Mouse (Mus musculus): ENCODE measurements around the gene Parn. TPM values are rescaled to one million over a fixed set of nuclear protein-coding genes. Genes with fewer than 3 reads are reported as not detected.

The Parn gene
- polyA plus RNA-seq (2017; shearing (Covaris generic)), result 10 to 100 TPM; 50.8 to 53.7 TPM

DNA sequence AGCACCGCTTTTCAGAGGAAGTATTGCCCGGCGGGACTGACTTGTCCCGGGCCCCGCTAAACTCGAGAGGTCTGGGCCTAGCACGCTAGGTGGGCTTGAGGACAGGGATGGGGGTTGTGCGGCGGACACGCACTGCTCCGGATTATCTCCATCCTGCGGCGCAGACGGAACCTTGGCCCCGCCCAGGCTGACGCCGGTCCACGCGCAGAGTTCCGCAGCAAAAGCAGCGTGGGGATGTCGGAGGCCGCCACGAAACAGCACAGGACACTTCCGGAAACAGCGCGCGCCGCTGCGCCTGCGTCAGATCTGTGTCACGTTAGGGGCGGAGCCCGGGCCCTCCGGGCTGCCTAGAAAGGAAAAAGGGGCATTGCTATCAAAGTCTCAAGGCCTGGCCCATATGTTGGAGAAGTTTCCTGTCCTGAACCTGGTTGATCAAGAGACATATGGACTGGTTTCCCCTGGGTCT lies at the start of gene Parn:
Parn (minus strand) TSS at position 293 of the 466 bp plus-strand sequence.

DNA sequence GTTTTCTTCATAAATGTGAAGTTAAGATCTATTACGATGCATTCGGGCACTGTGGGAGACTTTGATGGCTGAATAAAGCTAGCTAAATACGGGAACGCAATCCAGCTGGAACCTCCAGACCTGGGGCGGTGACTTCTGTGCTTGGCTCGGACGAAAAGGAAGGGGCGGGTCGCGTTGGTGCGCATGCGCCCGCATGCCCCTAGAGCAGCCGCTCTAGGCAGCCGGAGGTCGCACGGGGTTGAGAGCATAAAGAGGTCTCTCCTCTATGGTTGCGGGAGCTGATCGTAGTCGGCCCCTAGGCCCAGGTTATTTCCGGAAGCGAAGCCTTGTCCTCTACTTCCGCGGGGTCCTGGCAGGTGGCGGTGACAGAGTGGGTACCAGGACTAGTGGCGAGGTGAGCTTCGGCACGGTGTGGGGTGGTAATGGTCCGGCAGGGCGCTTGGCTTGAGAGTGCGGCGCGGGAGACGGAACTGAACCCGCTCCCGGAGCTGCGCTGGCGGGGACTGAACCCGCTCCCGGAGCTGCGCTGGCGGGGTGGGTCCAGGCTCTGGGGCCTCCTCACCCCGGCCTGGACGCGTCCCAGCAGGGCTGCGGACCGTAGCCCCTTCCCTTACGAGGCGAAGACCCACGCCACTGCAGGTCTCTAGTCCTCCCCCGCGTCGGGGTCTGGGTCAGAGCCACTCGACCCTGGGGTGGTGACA lies 3.9 kb upstream of the Parn start, which contains the start of the genes Bfar and 3110001I22Rik:
Bfar (plus strand) TSS at position 174 of the 701 bp plus-strand sequence.
3110001I22Rik (plus strand) TSS at position 245 of the 701 bp plus-strand sequence.

Other genes starting within 250 kb of the Parn start
- 10 to 100 TPM; 55.7 to 64.6 TPM for gene Bfar, start 3.7 kb upstream of the Parn start, polyA plus RNA-seq (2017; shearing (Covaris generic))
- 10 to 100 TPM; 11.3 to 12.6 TPM for gene 3110001I22Rik, start 3.8 kb upstream of the Parn start, polyA plus RNA-seq (2017; shearing (Covaris generic))
- 1 to 10 TPM in 1 of 2 experiments, under 1 TPM in 1; 0.52 to 2.7 TPM for gene Pla2g10, start 62.8 kb upstream of the Parn start, polyA plus RNA-seq (2017; shearing (Covaris generic))
- 10 to 100 TPM; 35.7 to 43.4 TPM for gene Rrn3, start 112.5 kb upstream of the Parn start, polyA plus RNA-seq (2017; shearing (Covaris generic))
- 100 to 1,000 TPM; 126 to 181 TPM for gene Ntan1, start 150.7 kb upstream of the Parn start, polyA plus RNA-seq (2017; shearing (Covaris generic))
- gene Pdxdc1, start 235.0 kb upstream of the Parn start, polyA plus RNA-seq (2017; shearing (Covaris generic)), result 10 to 100 TPM; 50.2 to 51.5 TPM
- gene Mpv17l, start 235.0 kb upstream of the Parn start, polyA plus RNA-seq (2017; shearing (Covaris generic)), result 1 to 10 TPM in 1 of 2 experiments, under 1 TPM in 1; 0.66 to 3.4 TPM

Data from inflammation-experienced regulatory T-cells (primary cell).